Mouse (Mus musculus) liver, postnatal 0 days (tissue): ENCODE data around the gene Trim60. TPM values are rescaled to one million over a fixed set of nuclear protein-coding genes. Genes with fewer than 3 reads are reported as not detected.

Source experiments
- ATAC-seq: fragments of 200-750 bp; cut with Nextera tagmentation; 2 replicates; pipeline ENCODE4 v1.8.0; 2017; ENCODE audit warnings: mild to moderate bottlenecking, moderate library complexity
- DNase-seq: peaks from one replicate; pipeline ENCODE4 v3.0.0-alpha.2; 2016
- H3K27ac ChIP-seq: fragments of 300-500 bp; sonication (generic); 2 replicates; pipeline ENCODE4 v1.5.1; 2014; ENCODE audit warnings: antibody characterized with exemption, moderate library complexity, mild to moderate bottlenecking, low read depth
- H3K27me3 ChIP-seq: fragments of 300-500 bp; sonication (generic); 2 replicates; pipeline ENCODE4 v1.6.1; 2014; ENCODE audit warnings: low read length, control low read depth, mixed read lengths; ENCODE audit not compliant: insufficient read depth
- H3K36me3 ChIP-seq: fragments of 300-500 bp; sonication (generic); replicated peaks from 2 replicates; pipeline ENCODE4 v1.6.1; 2014; ENCODE audit warnings: mild to moderate bottlenecking, control low read depth, low read length, moderate library complexity, mixed read lengths; ENCODE audit not compliant: insufficient read depth
- H3K4me1 ChIP-seq: fragments of 300-500 bp; sonication (generic); 2 replicates; pipeline ENCODE4 v1.6.1; 2014; ENCODE audit warnings: antibody characterized with exemption, mild to moderate bottlenecking, control low read depth; ENCODE audit not compliant: insufficient read depth
- H3K4me2 ChIP-seq: fragments of 300-500 bp; sonication (generic); 2 replicates; pipeline ENCODE4 v1.6.1; 2014; ENCODE audit warnings: low read depth, mild to moderate bottlenecking, low read length, moderate library complexity, mixed read lengths
- H3K4me3 ChIP-seq: fragments of 300-500 bp; sonication (generic); 2 replicates; pipeline ENCODE4 v1.5.1; 2014; ENCODE audit warnings: low read depth, low read length
- H3K9ac ChIP-seq: fragments of 300-500 bp; sonication (generic); replicated peaks from 2 replicates; pipeline ENCODE4 v1.6.1; 2014; ENCODE audit warnings: mild to moderate bottlenecking, moderate library complexity
- H3K9me3 ChIP-seq: fragments of 300-500 bp; sonication (generic); 2 replicates; pipeline ENCODE4 v1.6.1; 2016; ENCODE audit warnings: mild to moderate bottlenecking, control low read depth, low read length, mixed read lengths
- CTCF ChIP-seq: sonication (generic); IDR thresholded peaks from 2 replicates; pipeline ENCODE4 v1.5.1; 2016; ENCODE audit warnings: antibody characterized with exemption, low read depth
- EP300 ChIP-seq: IDR thresholded peaks from 2 replicates; pipeline ENCODE4 v1.6.1; 2016; ENCODE audit warnings: antibody characterized with exemption, low read depth, mild to moderate bottlenecking
- WGBS: fragments of 180-500 bp; shearing (Covaris S2); extraction: QIAGEN DNeasy Blood & Tissue Kit; methylation state at CpG from one replicate; pipeline ENCODE4 v1.1.7; 2014; ENCODE audit not compliant: insufficient replicate concordance; 5-methylcytosine and 5-hydroxymethylcytosine counted together
- polyA plus RNA-seq: library from polyadenylated mRNA; unstranded; fragments of >200 nt; fragmentation: Nextera tagmentation; extraction: Ambion mirVana; gene quantifications from 2 replicates; pipeline ENCODE4 v1.2.1, GENCODE M21; 2015

The Trim60 gene
- polyA plus RNA-seq, 1 experiment from 2014 or later = not detected

DNA sequence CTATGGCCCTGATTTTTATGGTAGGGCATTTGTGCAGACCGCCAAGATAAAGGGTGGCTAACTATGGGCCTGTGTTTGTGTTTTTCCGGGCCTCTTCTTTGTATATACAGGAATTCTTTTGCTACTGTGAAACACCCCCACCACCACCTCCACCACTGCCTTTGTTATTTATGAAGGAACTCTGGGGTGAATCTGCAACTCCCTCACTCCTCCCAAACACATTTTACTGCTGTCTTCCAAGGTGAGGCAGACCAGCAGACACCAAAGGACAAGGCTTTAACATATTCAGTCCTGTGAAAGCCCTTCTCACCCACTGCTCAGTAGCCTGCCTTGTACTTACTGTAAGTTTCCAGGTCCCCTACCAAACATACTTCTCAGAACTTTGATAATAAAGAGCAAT is 15.8 kb upstream of the Trim60 start:
- no peak for DNase-seq
- no peak overlapping the region for H3K4me2 ChIP-seq
- no peak for ATAC-seq
- H3K9ac ChIP-seq = no peak overlapping the region
- no peaks in the 10 kb centered on the region for H3K9me3 ChIP-seq
- TF ChIP-seq EP300 = no peak
- TF ChIP-seq CTCF = no peak
- H3K27ac ChIP-seq = no peak overlapping the region
- no peak overlapping the region for H3K4me3 ChIP-seq
- H3K36me3 ChIP-seq = no peaks in the 10 kb centered on the region
- no peaks in the 10 kb centered on the region for H3K27me3 ChIP-seq
- whole genome bisulfite sequencing = 40% methylated on average over 2 of the region's 2 CpGs
- H3K4me1 ChIP-seq = no peaks in the 10 kb centered on the region

DNA sequence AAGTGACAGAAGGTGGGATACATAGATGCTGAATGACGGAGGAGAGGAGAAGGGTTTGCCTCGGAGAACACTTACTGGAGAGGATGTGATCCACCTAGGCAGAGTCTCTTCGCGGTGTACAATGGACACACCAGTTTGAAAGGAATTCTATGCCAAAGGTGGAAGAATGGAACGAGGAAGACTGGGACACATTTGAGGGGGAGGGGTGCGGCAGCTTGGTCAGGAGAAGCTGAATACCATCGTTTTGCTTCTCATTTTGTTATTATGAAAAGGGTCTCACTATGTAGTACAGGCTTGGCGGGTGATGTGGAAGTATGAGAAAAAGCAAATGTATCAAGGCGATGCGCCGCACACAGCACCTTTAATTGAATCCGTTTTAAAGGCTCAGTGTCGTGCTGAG is 14.7 kb upstream of the Trim60 start:
- H3K9ac ChIP-seq = no peak overlapping the region
- no peak overlapping the region for H3K4me2 ChIP-seq
- no peak overlapping the region for H3K4me3 ChIP-seq
- no peaks in the 10 kb centered on the region for H3K9me3 ChIP-seq
- 76% methylated on average over 13 of the region's 13 CpGs for WGBS
- DNase-seq (no peak), ATAC-seq (no peak)
- H3K4me1 ChIP-seq = no peaks in the 10 kb centered on the region
- H3K27me3 ChIP-seq = no peaks in the 10 kb centered on the region
- no peak for TF ChIP-seq CTCF
- TF ChIP-seq EP300 = no peak
- H3K36me3 ChIP-seq = no peaks in the 10 kb centered on the region
- H3K27ac ChIP-seq = no peak overlapping the region

DNA sequence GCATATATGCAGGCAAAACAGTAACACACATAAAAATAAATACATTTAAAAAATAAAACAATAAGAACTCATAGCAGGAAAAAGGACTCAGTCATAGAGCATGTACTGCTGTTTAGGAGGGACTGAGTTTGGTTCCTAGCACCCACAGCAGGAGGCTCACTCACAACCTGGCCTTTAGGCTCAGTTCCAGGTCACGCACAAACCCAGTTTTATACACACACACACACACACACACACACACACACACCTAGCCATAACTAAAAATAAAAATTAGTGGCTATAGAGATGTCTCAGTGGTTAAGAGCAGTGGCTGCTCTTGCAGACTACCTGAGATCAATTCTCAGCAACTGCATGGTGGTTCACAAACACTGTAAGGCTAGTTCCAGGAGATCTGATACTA is 13.7 kb upstream of the Trim60 start:
- ATAC-seq (no peak), DNase-seq (no peak)
- TF ChIP-seq CTCF = no peak
- no peak for TF ChIP-seq EP300
- H3K9me3 ChIP-seq = no peaks in the 10 kb centered on the region
- H3K4me3 ChIP-seq = no peak overlapping the region
- no peak overlapping the region for H3K27ac ChIP-seq
- no peaks in the 10 kb centered on the region for H3K36me3 ChIP-seq
- 93% methylated on average over 1 of the region's 1 CpGs for WGBS
- no peaks in the 10 kb centered on the region for H3K4me1 ChIP-seq
- no peaks in the 10 kb centered on the region for H3K27me3 ChIP-seq
- H3K9ac ChIP-seq = no peak overlapping the region
- H3K4me2 ChIP-seq = no peak overlapping the region

DNA sequence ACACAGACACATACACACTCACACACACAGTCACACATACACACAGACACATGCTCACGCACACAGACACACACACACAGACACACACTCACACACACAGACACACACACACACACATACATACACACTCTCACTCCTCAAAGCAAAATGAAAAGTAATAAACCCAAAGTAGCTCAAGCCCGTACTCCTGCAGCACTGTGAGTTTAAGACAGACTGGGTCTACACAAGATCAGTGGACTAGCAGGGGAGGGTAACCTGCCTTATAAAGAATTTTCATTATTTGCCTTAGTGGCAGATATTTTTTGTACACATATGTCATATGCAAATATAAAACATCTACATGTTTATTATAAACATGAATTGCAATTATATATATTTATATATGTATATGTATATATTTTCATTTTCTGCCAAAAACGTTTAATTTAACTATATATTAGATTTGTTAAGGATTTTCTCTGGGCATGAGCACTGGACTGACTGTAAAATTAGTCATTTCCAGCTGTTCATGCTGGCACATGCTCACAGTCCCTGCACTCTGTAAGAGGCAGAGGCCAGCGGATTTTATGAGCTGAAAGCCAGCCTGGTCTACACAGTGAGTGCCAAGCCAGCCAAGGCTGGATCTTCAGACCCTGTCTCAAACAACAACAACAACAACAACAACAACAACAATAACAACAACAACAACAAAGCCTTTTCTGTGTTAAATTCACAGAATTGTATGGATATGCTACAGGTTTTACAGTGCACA is 12.5 kb upstream of the Trim60 start:
- H3K36me3 ChIP-seq = no peaks in the 10 kb centered on the region
- ATAC-seq (no peak), DNase-seq (no peak)
- H3K9me3 ChIP-seq = no peaks in the 10 kb centered on the region
- no peak overlapping the region for H3K9ac ChIP-seq
- 74% methylated on average over 4 of the region's 4 CpGs for WGBS
- H3K4me2 ChIP-seq = no peak overlapping the region
- H3K4me3 ChIP-seq = no peak overlapping the region
- no peaks in the 10 kb centered on the region for H3K27me3 ChIP-seq
- TF ChIP-seq EP300 = no peak
- no peak for TF ChIP-seq CTCF
- H3K4me1 ChIP-seq = no peaks in the 10 kb centered on the region
- no peak overlapping the region for H3K27ac ChIP-seq

DNA sequence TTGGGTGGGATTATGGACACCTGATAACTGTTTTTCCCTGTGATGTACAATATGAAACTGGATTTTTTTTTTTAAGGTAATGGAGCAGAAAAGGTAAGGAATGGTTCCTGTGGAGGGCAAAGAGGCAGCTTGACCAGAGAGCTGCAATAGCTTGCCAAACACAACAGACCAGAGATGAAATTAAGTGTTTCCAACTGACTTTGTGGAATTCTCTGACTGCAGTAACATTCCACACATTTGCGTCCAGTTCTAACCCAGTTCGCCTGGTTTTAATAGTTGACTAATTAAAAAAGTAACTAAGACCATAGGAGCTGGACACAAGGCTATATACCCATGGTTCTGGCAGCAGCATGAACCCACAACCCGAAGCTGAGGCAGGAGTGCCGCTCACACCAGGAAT is 11.4 kb upstream of the Trim60 start:
- Histone ChIP-seq H3K4me3 (no peak overlapping the region), H3K9ac (no peak overlapping the region), H3K36me3 (no peaks in the 10 kb centered on the region), H3K4me2 (no peak overlapping the region), H3K9me3 (no peaks in the 10 kb centered on the region), H3K27ac (no peak overlapping the region), H3K4me1 (no peaks in the 10 kb centered on the region), H3K27me3 (no peaks in the 10 kb centered on the region)
- no peak for TF ChIP-seq EP300
- no peak for ATAC-seq
- 66% methylated on average over 4 of the region's 4 CpGs for WGBS
- no peak for DNase-seq

DNA sequence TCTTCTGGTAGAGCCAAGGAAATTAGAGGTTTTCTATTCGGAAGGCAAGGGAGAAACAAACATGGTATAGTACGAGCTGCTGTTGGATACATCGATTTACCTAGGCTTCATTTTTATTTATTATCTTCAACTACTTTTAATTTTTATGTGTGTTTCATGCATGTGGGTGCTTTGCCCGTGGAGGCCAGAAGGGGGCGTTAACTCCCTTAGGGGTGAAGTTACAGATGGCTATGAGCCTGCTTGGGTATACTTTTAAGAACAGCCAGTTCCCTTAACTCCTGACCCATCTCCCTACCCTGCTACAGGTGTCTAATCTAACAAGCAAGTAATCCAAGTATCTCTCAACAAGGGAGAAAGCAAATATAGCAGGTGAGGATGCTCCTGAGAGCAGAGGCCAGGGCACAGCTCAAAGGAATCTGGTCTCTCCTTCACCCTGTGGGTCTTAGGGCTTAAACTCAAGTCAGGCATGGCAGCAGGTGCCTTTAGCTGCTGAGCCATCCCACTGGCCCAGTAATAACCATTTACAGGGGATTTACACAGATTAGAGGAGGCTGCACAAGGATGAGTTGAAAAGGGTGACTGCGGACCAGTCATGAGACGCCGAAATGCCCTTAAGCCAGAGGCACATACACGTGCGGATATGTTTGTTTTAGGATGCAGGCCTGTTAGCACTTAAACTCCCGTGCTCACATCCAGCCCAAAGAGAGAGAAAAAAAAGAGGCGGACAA is 10.7 kb upstream of the Trim60 start:
- Histone ChIP-seq H3K4me3 (no peak overlapping the region), H3K9ac (no peak overlapping the region), H3K4me1 (no peaks in the 10 kb centered on the region), H3K9me3 (no peaks in the 10 kb centered on the region), H3K4me2 (no peak overlapping the region), H3K27me3 (no peaks in the 10 kb centered on the region), H3K36me3 (no peaks in the 10 kb centered on the region), H3K27ac (no peak overlapping the region)
- 75% methylated on average over 12 of the region's 12 CpGs for WGBS
- no peak for TF ChIP-seq CTCF
- TF ChIP-seq EP300 = no peak
- no peak for DNase-seq
- ATAC-seq = no peak
